ENCODE assay signal across 14 mouse cellular contexts in the genomic region with DNA sequence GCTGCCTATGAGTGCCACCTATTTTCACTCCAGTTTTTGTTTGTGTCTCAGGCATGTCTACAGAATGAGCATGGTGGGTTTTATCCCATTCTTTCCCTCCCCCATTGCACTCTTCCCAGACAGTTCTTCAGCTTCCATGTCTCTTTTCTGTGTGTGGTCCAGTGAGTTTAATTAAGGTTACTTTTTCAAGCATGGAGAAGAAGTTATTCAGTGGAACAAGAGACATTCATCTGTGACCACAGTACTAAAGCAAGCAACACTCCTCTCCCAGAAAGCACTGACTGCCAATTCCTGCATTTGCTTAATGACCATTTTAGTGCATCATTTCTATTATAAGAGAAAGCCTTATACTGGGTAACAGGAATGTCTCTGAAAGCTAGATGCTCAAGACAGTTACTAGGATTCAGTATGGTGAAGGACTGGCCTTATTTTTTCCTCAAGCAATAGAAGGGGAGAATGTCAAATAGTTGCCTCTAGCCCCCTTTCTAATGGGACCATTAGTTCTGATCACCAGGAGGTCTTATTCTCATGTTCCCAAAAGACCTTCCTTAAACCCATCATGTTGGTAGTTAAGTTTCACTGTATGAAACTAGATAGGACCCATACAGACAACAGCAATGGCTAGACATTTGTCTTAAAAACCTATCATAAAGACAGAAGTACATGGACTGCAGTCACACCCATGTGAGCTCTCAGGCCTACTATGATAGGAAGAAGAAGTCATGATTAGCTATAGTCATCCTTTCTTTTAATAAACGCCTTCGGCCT.
"Had no signal": no experiment of that assay in that cellular context is flagged by ENCODE, and none has a peak within 500 bp of the region (broad histone marks: within the 10 kb centered on the region; RNA-seq: fewer than 3 reads in every experiment).

No protein-coding gene starts in this region.

- DNase-seq: lung, adult 18-20 months; lung, embryonic 14.5 days; lung, postnatal 10 days; lung, postnatal 4 days; right cerebral cortex, postnatal 14 days; thymus, adult 2 months; thymus, postnatal 25 days; thymus, postnatal 4 days had no signal

- H3K9me3 ChIP-seq: midbrain, embryonic 10.5 days; midbrain, embryonic 12.5 days; midbrain, embryonic 15.5 days; neural tube, embryonic 12.5 days; stomach, embryonic 15.5 days had no signal

- H3K36me3 ChIP-seq: midbrain, embryonic 10.5 days; midbrain, embryonic 12.5 days; midbrain, embryonic 15.5 days; neural tube, embryonic 12.5 days; stomach, embryonic 15.5 days had no signal

- H3K27ac ChIP-seq: midbrain, embryonic 10.5 days; midbrain, embryonic 12.5 days; midbrain, embryonic 15.5 days; neural tube, embryonic 12.5 days; stomach, embryonic 15.5 days; stomach, postnatal 0 days had no signal

- H3K4me2 ChIP-seq: lung, embryonic 14.5 days; midbrain, embryonic 12.5 days; midbrain, embryonic 15.5 days; neural tube, embryonic 12.5 days; stomach, embryonic 15.5 days had no signal

- H3K4me1 ChIP-seq: midbrain, embryonic 10.5 days; midbrain, embryonic 12.5 days; midbrain, embryonic 15.5 days; neural tube, embryonic 12.5 days; stomach, embryonic 15.5 days had no signal

- H3K9ac ChIP-seq: lung, embryonic 14.5 days; midbrain, embryonic 12.5 days; midbrain, embryonic 15.5 days; neural tube, embryonic 12.5 days; stomach, embryonic 15.5 days had no signal

- H3K4me3 ChIP-seq: midbrain, embryonic 10.5 days; midbrain, embryonic 12.5 days; midbrain, embryonic 15.5 days; neural tube, embryonic 12.5 days; stomach, embryonic 15.5 days had no signal

- H3K27me3 ChIP-seq: midbrain, embryonic 12.5 days; midbrain, embryonic 15.5 days; neural tube, embryonic 12.5 days; stomach, embryonic 15.5 days had no signal

- ATAC-seq: midbrain, embryonic 15.5 days had no signal
